Mouse (Mus musculus): ENCODE measurements around the gene Fto. TPM values are rescaled to one million over a fixed set of nuclear protein-coding genes. Genes with fewer than 3 reads are reported as not detected.

The Fto gene
- polyA plus RNA-seq, 1 experiment from 2014 or later, result 28.6 TPM

- Histone ChIP-seq H3K4me2 (no peak overlapping the region), H3K9ac (no peak overlapping the region), H3K27ac (no peak overlapping the region), H3K4me3 (no peak overlapping the region), H3K4me1 (no peaks in the 10 kb centered on the region), H3K9me3 (replicated peaks) (no peaks in the 10 kb centered on the region), H3K36me3 (peaks cover 18% of the 10 kb centered on the region), H3K27me3 (replicated peaks) (no peaks in the 10 kb centered on the region)
- 81% methylated on average over 5 of the region's 5 CpGs for WGBS (ENCODE audit: insufficient replicate concordance)
- no peak for ATAC-seq
Observed at GRCm38 (mm10) chr8:91476988-91477387, 163.7 kb downstream of the Fto start.

DNA sequence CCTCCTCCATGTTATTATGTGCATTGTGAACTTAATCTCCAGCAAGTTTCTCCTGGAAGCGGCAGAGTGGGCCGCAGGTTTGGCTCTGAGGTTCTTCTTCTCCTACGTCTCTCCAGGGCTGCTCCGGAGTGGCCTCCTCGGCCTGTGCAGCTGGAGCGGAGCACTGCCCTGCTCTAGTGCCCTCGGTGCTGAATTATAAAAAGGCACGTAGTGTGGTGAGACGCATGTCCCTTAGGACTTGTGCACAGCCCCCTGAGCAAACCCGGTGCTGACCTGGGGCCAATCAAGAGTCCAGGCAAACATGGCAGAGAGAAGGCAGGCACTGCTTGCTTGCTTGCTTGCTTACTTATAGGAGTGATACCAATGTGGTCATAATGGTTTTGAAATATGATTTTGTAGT, 164.1 kb downstream of the Fto start:
- H3K4me1 ChIP-seq, result no peaks in the 10 kb centered on the region
- H3K9me3 ChIP-seq (replicated peaks), result no peaks in the 10 kb centered on the region
- H3K27me3 ChIP-seq (replicated peaks), result no peaks in the 10 kb centered on the region
- ATAC-seq, result no peak
- no peak overlapping the region for H3K9ac ChIP-seq
- H3K36me3 ChIP-seq, result peaks cover 18% of the 10 kb centered on the region
- H3K4me2 ChIP-seq, result no peak overlapping the region
- H3K4me3 ChIP-seq, result no peak overlapping the region
- no peak overlapping the region for H3K27ac ChIP-seq
- 79% methylated on average over 10 of the region's 10 CpGs for WGBS (ENCODE audit: insufficient replicate concordance)

GRCm38 (mm10) chr8:91482511-91482910, 169.2 kb downstream of the Fto start:
- 71% methylated on average over 9 of the region's 9 CpGs for WGBS (ENCODE audit: insufficient replicate concordance)

DNA sequence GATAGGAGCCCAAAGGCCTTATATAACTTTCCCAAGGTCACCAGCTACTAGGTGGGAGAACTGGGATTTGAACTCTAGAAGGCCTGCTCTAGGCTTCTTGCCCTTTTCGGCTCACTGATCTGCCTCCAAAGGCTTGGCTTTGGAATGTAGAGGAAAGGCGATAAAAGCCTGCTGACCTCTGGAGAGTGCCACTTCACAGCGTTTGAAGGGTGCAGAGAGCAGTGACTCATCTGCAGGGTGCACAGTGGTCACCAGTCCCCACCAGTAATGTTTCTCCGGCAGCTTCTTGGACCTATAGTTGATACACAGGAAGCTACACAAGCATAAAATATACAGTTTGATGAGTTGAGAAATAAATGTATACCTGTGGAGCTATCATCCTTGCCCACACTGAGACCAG, 173.1 kb downstream of the Fto start:
- no peak for ATAC-seq
- peaks cover 8% of the 10 kb centered on the region for H3K4me1 ChIP-seq
- H3K4me2 ChIP-seq, result no peak overlapping the region
- no peak overlapping the region for H3K9ac ChIP-seq
- no peaks in the 10 kb centered on the region for H3K27me3 ChIP-seq (replicated peaks)
- no peak overlapping the region for H3K4me3 ChIP-seq
- 68% methylated on average over 4 of the region's 4 CpGs for WGBS (ENCODE audit: insufficient replicate concordance)
- H3K9me3 ChIP-seq (replicated peaks), result no peaks in the 10 kb centered on the region
- H3K27ac ChIP-seq, result no peak overlapping the region
- peaks cover 18% of the 10 kb centered on the region for H3K36me3 ChIP-seq

More at GRCm38 (mm10) chr8:91482511-91482910, 169.2 kb downstream of the Fto start:
- no peak overlapping the region for H3K27ac ChIP-seq
- no peak overlapping the region for H3K4me2 ChIP-seq
- H3K4me1 ChIP-seq, result no peaks in the 10 kb centered on the region; the same call in 1 of the 2 replicates
- no peaks in the 10 kb centered on the region for H3K27me3 ChIP-seq (replicated peaks)
- H3K4me3 ChIP-seq, result no peak overlapping the region
- ATAC-seq, result no peak
- H3K9ac ChIP-seq, result no peak overlapping the region
- peaks cover 18% of the 10 kb centered on the region for H3K36me3 ChIP-seq
- H3K9me3 ChIP-seq (replicated peaks), result no peaks in the 10 kb centered on the region

GRCm38 (mm10) chr8:91487456-91487855, 174.1 kb downstream of the Fto start:
- peaks cover 18% of the 10 kb centered on the region for H3K36me3 ChIP-seq
- 90% methylated on average over 2 of the region's 2 CpGs for WGBS (ENCODE audit: insufficient replicate concordance)
- ATAC-seq, result no peak

DNA sequence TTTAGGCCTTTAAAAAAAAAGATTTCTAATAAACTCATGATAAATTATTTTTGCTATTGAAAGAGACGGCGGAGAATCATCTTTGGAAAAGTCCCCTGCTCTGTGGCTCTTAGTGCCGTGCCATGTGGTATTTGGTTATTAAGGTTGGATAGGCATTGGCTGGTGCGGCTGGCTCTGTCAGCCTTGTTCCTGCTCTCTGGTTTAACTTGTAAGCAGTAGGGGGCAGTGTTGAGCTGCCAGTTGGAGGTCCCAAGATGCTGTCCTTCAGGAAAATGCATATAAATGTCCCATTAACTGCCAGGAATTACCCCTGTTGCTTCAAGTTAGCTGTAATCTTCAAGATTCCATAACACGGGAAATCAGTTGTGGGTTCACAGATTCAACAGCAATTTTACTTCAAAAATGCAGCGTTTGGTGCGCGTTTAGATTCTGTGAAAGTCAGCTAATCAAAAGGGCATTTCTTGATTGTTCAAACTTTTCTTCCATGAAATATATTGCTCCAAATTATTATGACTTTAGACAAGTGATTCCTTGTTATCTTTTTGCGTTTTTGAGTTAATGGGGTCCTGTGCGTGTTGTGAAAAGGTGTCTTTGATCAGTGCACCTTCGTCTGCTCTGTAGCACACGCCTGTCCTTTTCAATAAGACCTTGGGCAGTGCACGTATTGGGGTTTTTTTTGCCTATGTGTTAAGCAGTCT, 174.9 kb downstream of the Fto start:
- Histone ChIP-seq H3K36me3 (peaks cover 18% of the 10 kb centered on the region), H3K27ac (no peak overlapping the region), H3K4me1 (peaks cover 8% of the 10 kb centered on the region; the same call in 1 of the 2 replicates), H3K4me2 (no peak overlapping the region), H3K4me3 (no peak overlapping the region), H3K27me3 (replicated peaks) (no peaks in the 10 kb centered on the region), H3K9ac (no peak overlapping the region), H3K9me3 (replicated peaks) (no peaks in the 10 kb centered on the region)
- no peak for ATAC-seq
- 59% methylated on average over 13 of the region's 13 CpGs for WGBS (ENCODE audit: insufficient replicate concordance)

More at GRCm38 (mm10) chr8:91487456-91487855, 174.1 kb downstream of the Fto start:
- no peaks in the 10 kb centered on the region for H3K27me3 ChIP-seq (replicated peaks)
- no peak overlapping the region for H3K4me2 ChIP-seq
- H3K4me3 ChIP-seq, result no peak overlapping the region
- peaks cover 8% of the 10 kb centered on the region for H3K4me1 ChIP-seq
- no peak overlapping the region for H3K9ac ChIP-seq
- H3K9me3 ChIP-seq (replicated peaks), result no peaks in the 10 kb centered on the region
- no peak overlapping the region for H3K27ac ChIP-seq

DNA sequence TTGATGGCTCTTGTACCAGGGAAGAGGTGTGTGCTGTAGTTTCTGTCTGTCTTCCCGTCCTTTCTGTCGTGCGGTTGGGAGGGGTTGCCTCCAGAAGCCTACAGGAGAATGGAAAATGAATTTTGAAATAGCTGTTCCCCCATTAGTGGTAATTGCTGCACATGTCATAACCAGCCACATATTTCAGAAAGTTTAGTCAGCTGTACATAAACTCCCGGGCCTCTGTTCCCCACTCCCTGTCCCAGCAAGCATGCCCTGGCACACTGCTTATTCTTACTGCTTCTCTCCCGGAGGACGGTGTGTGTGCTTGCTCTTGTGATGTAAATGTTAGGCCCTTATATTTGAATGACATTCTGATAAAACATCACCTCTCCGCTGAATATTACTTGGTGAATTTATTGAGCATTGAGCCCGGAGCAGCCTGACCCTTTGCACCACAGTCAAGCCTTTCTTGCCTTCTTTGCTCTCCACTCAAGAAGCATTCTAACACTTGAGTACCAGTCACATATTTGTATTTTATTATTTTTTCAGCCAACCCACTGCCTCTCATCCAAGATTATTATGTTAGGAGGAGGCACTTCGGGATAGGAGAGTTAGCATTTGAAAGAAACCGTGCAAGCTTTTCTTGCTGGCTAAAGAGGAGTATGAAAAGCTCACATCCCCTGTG, 175.6 kb downstream of the Fto start:
- no peak for ATAC-seq
- H3K27me3 ChIP-seq (replicated peaks), result no peaks in the 10 kb centered on the region
- 81% methylated on average over 10 of the region's 10 CpGs for WGBS (ENCODE audit: insufficient replicate concordance)
- peaks cover 18% of the 10 kb centered on the region for H3K36me3 ChIP-seq
- no peaks in the 10 kb centered on the region for H3K9me3 ChIP-seq (replicated peaks)
- no peak overlapping the region for H3K9ac ChIP-seq
- H3K4me1 ChIP-seq, result peaks cover 8% of the 10 kb centered on the region; the same call in 1 of the 2 replicates
- no peak overlapping the region for H3K4me3 ChIP-seq
- no peak overlapping the region for H3K27ac ChIP-seq
- H3K4me2 ChIP-seq, result no peak overlapping the region

DNA sequence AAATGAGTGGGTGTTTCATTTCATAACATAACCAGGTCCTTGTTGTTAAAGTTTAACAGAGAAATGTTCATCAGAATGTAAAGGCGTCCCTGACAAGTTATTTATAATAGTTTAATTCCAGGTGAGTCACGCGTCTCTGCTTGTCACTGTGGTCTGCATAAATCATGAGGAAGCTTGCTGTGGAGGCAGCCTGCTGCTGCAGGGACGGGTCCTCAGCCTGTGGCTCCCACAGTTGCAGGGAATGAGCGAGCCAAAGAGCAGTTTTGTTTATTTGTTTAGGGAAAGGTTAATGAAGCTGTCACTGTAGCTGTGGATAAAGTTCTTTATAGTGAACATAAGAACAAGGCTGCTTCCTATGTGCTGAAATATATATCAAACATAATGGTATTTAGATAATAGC, 176.7 kb downstream of the Fto start:
- Histone ChIP-seq H3K4me2 (no peak overlapping the region), H3K36me3 (peaks cover 16% of the 10 kb centered on the region), H3K4me1 (peaks cover 8% of the 10 kb centered on the region; the same call in 1 of the 2 replicates), H3K27ac (no peak overlapping the region), H3K4me3 (no peak overlapping the region), H3K9me3 (replicated peaks) (no peaks in the 10 kb centered on the region), H3K9ac (no peak overlapping the region), H3K27me3 (replicated peaks) (no peaks in the 10 kb centered on the region)
- no peak for ATAC-seq
- WGBS (ENCODE audit: insufficient replicate concordance), result 64% methylated on average over 5 of the region's 5 CpGs

GRCm38 (mm10) chr8:91493373-91493772, 180.0 kb downstream of the Fto start:
- H3K27ac ChIP-seq, result no peak overlapping the region
- no peaks in the 10 kb centered on the region for H3K36me3 ChIP-seq
- no peak overlapping the region for H3K9ac ChIP-seq
- no peak overlapping the region for H3K4me3 ChIP-seq
- no peaks in the 10 kb centered on the region for H3K9me3 ChIP-seq (replicated peaks)
- ATAC-seq, result no peak
- H3K4me1 ChIP-seq, result peaks cover 12% of the 10 kb centered on the region; the same call in 1 of the 2 replicates
- WGBS (ENCODE audit: insufficient replicate concordance), result 74% methylated on average over 8 of the region's 8 CpGs
- no peaks in the 10 kb centered on the region for H3K27me3 ChIP-seq (replicated peaks)
- H3K4me2 ChIP-seq, result no peak overlapping the region

DNA sequence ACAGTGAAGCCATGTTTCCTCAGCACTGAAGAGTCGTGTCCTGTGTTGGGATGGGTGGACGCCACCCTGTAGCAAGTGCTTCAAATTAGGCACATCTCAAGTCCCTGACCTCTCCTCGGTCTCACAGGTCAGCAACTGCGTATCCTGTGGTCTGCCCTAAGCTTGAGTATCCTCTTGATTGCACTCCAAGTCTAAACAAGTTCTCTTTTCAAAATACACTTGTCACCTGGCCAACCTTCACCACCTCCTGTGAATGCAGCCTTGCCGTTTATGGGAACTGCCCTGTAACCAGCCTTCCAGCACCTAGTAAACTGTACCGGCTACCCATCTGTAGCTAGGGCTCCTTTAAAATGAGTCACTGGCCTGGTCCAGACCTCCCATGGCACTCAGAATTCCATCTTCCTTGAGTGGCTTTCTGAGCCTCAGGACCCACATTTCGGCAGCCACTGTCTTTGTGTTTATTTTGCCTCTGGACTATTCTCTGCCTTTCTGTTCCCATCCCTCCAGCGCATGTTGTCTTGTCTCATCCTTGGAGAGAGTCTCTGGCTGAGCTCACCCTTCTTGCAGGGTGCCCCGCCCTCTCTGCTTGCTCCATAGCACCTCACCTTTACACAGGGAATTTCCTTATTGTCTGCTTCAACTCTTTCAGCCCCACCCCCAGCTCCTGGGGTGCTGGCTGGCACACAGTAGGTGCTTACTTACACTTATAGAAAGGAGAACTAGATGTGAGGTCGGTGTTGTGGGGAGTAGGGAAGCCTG, 181.4 kb downstream of the Fto start:
- Histone ChIP-seq H3K27ac (no peak overlapping the region), H3K36me3 (no peaks in the 10 kb centered on the region), H3K4me1 (peaks cover 7% of the 10 kb centered on the region; the same call in 1 of the 2 replicates), H3K4me2 (no peak overlapping the region), H3K9ac (no peak overlapping the region), H3K4me3 (no peak overlapping the region), H3K9me3 (replicated peaks) (no peaks in the 10 kb centered on the region), H3K27me3 (replicated peaks) (no peaks in the 10 kb centered on the region)
- no peak for ATAC-seq
- 63% methylated on average over 10 of the region's 10 CpGs for WGBS (ENCODE audit: insufficient replicate concordance)

DNA sequence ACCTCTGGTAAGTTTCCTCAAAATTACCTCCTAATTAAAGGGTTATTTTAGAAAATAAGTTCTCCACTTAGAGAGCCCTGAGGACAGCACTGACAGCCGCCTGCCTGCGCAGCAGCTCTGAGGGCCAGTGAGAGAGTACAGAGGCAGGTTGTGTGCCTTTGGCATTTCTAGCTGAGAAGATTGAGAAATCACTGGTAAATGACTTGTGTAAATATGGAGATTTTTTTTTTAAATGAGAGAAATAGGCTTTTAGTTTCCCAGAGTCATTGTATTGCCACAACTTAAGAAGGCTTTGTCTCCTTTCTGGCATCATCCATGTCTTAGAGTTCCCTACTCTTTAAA, 181.9 kb downstream of the Fto start:
- H3K27me3 ChIP-seq (replicated peaks), result no peaks in the 10 kb centered on the region
- peaks cover 5% of the 10 kb centered on the region; the same call in 1 of the 2 replicates for H3K4me1 ChIP-seq
- H3K9me3 ChIP-seq (replicated peaks), result no peaks in the 10 kb centered on the region
- H3K4me3 ChIP-seq, result no peak overlapping the region
- ATAC-seq, result no peak
- no peak overlapping the region for H3K9ac ChIP-seq
- no peak overlapping the region for H3K4me2 ChIP-seq
- WGBS (ENCODE audit: insufficient replicate concordance), result 85% methylated on average over 2 of the region's 2 CpGs
- H3K27ac ChIP-seq, result no peak overlapping the region
- no peaks in the 10 kb centered on the region for H3K36me3 ChIP-seq

GRCm38 (mm10) chr8:91496000-91496399, 182.7 kb downstream of the Fto start:
- no peak overlapping the region for H3K9ac ChIP-seq
- ATAC-seq, result no peak
- no peaks in the 10 kb centered on the region for H3K27me3 ChIP-seq (replicated peaks)
- no peak overlapping the region for H3K4me3 ChIP-seq
- H3K4me2 ChIP-seq, result no peak overlapping the region
- no peak overlapping the region for H3K27ac ChIP-seq
- H3K4me1 ChIP-seq, result peaks cover 5% of the 10 kb centered on the region; the same call in 1 of the 2 replicates
- H3K9me3 ChIP-seq (replicated peaks), result no peaks in the 10 kb centered on the region
- H3K36me3 ChIP-seq, result no peaks in the 10 kb centered on the region
